Mouse (Mus musculus): ENCODE measurements around the gene Sp110. TPM values are rescaled to one million over a fixed set of nuclear protein-coding genes. Genes with fewer than 3 reads are reported as not detected.
A peak's percentile ranks its signal among the peaks of the same experiment; 100 is the strongest.
"Not testable (repeated sequence)": the region's sequence is repeated elsewhere in the genome, so short reads cannot be mapped to it uniquely, and the experiment has no call there.

Gene Sp110
- polyA plus RNA-seq (2015; fragmentation: Nextera tagmentation; extraction: Ambion mirVana) = 105 and 138 TPM in 2 replicates

DNA sequence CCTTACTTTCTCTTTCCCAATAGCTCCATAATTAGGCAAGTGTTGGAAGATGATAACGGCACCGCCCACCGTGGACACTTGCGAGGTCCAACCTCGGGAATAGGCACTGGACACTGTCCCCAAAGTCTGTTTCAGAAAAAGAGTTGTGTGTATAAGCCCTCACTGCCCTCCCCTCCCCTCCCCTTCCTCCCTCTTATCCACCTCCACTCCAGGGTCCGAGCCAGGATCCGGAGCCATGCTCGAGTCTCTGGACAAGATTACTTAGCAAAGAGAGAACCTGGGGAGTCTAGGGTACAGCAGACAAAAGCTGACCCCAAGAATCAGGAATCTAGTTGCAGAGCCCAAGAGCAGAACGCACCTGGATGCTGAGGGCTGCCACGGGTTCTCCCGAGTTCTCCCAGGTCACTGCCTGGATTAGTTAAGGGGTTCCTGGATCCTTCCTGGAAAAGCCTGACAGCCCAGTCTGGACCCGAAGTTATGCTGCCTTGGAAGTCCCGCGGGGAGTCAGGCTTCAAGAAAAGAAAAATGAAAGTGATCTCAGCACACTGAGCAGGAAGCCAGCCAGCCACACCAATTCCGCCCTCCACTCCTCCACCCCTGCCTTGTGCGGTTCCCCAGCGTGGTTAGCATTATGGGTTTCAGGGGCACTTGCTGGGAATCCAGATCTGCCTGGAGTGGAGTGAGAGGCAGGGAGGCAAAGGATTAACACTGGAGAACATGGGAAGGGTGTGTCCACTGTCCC, at the start of gene Sp110:
Gene Sp110, minus strand, starts transcription at position 547 of the 742 bp plus-strand sequence.
- DNase-seq (ENCODE audit: low spot score) = peak; percentile 48

- DNase-seq (ENCODE audit: low spot score) = not testable (repeated sequence)
These were observed 39.5 kb upstream of the Sp110 start for GRCm38 (mm10) chr1:85638144-85638543.

DNA sequence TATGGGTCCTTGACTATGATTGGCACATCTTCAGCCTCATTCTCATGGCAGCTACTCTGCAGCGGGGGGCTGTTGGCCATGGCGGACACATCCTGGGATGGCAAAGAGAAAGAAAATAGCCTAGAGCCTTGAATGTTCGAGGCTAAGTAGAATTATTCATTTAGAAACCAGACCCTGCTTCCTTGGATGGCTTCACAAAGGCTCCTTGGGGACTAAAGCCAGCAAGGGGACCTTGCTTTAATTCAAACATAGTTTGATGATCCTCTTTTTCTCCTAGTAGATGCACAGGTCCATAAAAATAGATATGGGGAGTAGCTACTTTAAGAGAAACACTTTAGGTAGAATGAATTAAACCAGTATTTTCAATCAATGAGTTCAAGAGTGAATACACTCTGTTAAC, 38.3 kb upstream of the Sp110 start:
- not testable (repeated sequence) for DNase-seq (ENCODE audit: low spot score)

GRCm38 (mm10) chr1:85618689-85619088, 20.1 kb upstream of the Sp110 start:
- not testable (repeated sequence) for DNase-seq (ENCODE audit: low spot score)

GRCm38 (mm10) chr1:85617161-85617560, 18.5 kb upstream of the Sp110 start:
- DNase-seq (ENCODE audit: low spot score) = not testable (repeated sequence)

DNA sequence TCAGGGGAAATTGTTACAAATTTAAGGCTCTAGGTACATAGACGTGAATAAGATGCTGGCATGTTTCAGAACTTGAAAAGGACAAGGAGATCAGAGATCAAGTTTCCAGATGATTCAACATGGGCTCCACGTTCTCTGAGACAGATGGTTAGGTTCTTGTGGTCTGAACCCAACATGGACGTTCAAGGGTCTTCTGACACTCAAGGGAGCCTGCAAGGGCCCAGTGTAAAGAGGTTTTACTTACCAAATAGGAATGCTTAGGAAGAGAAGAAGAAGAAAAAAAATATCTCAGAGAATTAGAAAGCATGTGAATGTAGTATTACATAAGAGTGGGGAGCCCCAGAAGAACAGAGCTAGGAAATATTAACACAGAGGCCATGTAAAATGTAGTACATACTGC, 17.2 kb upstream of the Sp110 start:
- not testable (repeated sequence) for DNase-seq (ENCODE audit: low spot score)

DNA sequence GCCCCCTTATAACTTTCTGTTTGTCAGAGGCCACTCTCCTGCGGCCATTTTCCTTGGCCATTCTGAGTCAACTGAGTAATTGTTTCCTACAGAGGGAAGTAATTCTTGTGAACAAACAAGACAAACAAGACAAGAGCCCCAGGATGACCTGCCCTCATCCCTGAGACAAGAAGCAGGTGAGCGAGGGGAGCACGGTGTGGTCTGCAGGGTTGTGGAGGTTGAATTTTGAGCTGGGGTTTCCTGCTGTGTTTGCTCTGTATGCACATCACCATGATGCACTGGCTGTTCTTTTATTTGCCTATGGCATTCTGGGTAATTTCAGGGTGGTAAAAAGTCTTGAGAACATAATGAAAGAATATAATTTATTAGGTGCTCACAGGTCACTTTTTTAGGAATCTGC, 16.5 kb upstream of the Sp110 start:
- DNase-seq (ENCODE audit: low spot score) = not testable (repeated sequence)

GRCm38 (mm10) chr1:85610581-85610980, 12.0 kb upstream of the Sp110 start:
- DNase-seq (ENCODE audit: low spot score) = not testable (repeated sequence)

DNA sequence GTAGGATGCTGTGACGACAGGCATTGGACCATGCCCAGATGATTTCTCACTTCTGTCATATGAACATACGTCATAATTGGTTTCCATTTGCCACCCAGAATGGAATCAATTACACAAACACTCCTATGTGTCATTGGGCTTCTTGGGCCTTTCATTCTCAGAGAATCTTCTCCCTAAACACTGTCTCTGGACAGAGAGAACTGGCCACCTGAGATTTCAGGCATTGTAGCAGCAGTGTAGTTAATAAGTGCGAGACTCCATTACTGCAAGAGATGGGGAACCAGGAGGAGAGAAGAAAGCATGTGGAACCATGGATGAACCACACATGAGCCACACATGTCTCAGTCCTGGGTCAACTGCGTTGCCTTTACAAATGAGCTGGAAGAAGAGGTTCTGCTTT, 9.7 kb upstream of the Sp110 start:
- DNase-seq (ENCODE audit: low spot score) = not testable (repeated sequence)

DNA sequence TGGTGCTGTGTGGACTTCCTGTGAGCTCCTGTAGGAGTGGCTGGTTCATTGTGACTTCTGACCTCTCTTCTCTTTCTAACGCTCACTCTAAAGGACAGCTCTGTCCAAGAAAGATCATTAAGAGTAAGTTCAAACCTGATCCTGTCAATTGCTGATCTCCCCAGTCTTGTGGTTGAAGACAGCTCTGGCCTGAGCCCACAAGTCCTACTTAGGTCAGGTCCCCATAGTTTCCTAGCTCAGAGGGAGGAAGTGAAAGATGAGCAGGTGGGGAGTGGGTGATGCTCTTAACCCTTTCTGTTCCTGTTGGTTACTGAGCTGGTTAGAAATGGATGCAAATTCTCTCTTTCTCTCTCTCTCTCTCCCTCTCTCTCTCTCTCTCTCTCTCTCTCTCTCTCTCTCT, 5.7 kb upstream of the Sp110 start:
- not testable (repeated sequence) for DNase-seq (ENCODE audit: low spot score)

GRCm38 (mm10) chr1:85600794-85601193, 2.2 kb upstream of the Sp110 start:
- DNase-seq (ENCODE audit: low spot score) = peak; percentile 31

DNA sequence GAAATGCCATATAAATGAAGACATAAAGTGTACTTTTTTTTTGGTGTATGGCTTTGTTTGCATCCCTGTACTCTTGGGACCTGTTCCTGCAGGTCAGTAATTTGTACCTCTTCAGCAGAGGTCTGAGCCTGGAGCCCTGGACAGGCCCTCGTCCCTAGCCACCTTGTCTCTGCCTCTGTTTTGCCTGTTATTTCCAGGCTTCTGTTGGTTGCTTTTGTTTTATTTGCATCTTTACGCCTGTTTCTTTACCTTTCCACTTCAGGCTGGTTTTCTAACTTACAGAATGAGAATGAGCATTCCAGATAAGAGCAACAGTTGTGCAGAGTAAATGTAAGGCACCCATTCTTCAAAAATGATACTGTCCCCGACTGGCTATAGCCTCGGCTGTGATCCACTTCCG, 1.5 kb upstream of the Sp110 start, which contains the start of gene Sp140:
Gene Sp140, plus strand, starts transcription at position 301 of the 400 bp plus-strand sequence.
- DNase-seq (ENCODE audit: low spot score) = not testable (repeated sequence)

DNA sequence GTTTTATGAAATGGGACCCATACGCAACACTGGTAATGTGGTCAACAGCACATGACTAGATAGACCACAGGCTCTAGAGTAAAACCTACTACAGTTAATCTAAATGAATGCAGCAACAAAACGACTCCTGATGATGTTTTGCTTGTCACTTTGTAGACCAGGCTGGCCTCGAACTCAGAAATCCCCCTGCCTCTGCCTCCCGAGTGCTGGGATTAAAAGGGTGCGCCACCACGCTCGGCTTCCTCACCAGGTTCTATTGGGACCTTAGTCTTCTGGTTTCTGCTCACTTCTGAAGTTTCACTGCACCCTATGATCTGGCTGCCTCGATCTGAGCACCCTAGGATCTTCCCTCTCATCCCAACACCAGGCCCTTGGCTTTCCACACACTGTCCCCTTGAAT, 6.1 kb downstream of the Sp110 start:
- not testable (repeated sequence) for DNase-seq (ENCODE audit: low spot score)

DNA sequence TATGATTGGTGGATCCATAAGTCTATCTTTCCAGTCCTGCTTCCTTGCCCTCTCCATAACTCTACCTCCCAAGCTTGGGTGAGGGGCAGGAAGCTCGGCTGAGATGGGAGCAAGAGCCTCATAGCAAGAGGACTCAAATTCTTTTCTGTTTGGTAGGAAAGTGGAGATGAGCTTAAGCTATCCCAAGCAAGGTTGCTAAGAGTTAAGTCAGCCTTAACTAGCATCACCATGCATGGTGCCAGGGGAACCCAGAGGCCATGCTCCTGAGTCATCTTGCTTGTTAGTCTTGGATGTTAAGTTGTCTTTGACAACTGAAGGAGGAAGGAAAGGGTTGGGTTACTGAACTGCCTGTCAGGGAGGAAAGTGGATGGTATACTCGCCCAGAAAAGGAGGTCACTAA, 9.9 kb downstream of the Sp110 start:
- not testable (repeated sequence) for DNase-seq (ENCODE audit: low spot score)

- DNase-seq (ENCODE audit: low spot score) = peak; percentile 2
These were observed 17.1 kb downstream of the Sp110 start for GRCm38 (mm10) chr1:85581518-85581917.

GRCm38 (mm10) chr1:85580578-85580977, 18.0 kb downstream of the Sp110 start:
- DNase-seq (ENCODE audit: low spot score) = not testable (repeated sequence)

GRCm38 (mm10) chr1:85580148-85580534, 18.5 kb downstream of the Sp110 start:
- not testable (repeated sequence) for DNase-seq (ENCODE audit: low spot score)

DNA sequence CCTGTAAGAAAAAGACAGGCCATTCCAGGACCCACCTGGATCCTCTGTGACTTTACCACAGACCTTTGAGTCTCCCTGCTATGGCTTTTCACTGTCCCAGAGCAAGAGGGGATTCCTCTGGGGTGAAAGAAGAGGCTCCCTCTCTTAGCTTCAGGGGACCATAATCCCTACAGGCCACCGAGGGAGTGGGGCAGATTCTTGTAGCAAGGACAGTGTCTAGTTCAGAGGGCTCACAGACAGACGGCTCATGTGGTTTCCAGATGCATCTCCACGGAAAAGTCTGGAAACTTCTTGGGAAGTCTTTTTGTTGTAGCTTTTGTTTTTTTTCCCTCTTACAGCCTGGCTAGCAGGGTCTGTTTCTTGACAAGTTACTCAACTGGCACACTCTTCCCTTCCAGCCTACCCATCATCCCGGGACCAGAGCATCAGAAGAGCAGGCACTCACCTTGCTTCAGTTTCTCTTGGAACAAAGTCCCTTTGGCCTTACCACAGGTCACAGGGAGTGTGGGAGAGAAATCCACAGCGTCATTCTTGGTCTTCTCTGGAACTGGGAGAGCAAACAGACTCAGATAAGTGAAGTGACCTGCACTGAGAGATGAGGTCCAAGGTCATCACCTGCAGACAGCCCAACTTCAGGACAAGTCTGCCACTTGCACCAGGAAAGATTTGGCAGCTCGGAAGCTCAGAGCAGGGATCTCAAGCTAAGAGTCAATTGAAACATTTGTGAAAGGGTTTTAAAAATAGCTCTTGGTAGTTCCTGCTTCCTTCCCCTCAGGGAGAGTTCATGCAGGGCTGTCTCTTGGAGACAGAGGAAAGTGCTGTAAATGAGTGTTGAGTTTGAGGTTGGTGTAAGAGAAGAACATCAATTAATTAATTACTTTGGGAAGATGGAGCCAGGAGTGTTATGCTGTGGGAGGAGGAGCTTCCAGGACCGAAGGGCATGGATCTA, 19.1 kb downstream of the Sp110 start:
- not testable (repeated sequence) for DNase-seq (ENCODE audit: low spot score)

DNA sequence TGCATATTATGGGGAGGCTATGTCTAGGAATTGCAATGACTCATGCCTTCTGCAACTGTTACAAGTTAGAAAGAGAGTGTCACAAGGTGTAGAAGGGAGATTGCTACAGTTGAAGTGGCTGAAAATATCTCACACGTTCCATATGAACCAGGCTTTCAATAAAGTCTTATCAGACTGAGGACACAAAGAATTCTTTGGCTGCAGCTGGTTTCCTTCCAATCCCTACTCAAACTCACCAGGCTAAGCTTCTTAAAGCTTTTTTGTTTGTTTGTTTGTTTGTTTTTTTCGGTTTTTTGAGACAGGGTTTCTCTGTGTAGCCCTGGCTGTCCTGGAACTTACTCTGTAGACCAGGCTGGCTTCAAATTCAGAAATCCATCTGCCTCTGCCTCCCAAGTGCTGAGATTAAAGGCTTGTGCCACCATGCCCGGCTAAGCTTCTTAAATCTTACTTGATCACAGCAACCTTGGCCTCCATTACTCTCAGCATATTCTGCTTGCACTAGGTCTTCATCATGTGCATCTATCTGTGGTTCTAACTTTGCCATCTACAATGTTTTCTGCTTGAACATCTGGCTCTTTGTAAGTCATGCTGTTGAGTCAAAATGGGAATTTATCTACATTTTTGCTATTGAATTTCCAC, 20.1 kb downstream of the Sp110 start:
- DNase-seq (ENCODE audit: low spot score) = not testable (repeated sequence)

DNA sequence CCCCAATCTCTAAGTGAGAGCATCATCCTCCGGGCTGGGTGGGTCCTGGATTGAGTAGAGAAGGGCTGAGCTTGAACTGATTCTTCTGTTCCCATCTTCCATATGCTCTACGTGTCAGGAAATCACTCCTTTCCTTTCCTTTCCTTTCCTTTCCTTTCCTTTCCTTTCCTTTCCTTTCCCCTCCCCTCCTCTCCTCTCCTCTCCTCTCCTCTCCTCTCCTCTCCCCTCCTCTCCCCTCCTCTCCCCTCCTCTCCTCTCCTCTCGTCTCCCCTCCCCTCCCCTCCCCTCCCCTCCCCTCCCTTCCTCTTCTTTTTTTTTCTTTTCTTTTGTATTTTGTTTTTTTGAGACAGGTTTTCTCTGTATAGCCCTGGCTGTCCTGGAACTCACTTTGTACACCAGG, 23.2 kb downstream of the Sp110 start, which contains the start of gene G530012D18Rik:
Gene G530012D18Rik, plus strand, starts transcription at position 301 of the 400 bp plus-strand sequence.
- not testable (repeated sequence) for DNase-seq (ENCODE audit: low spot score)

GRCm38 (mm10) chr1:85573554-85573953, 25.1 kb downstream of the Sp110 start:
- DNase-seq (ENCODE audit: low spot score) = not testable (repeated sequence)

All from thymus, postnatal 0 days (tissue).